Mouse (Mus musculus) A20 (cell line): ENCODE measurements around the gene Eif2s3y.

Experiments used
- DNase-seq: peaks from one replicate; pipeline ENCODE4 v3.0.0-alpha.2; 2011; ENCODE audit warnings: low read depth, low spot score

The Eif2s3y gene

DNA sequence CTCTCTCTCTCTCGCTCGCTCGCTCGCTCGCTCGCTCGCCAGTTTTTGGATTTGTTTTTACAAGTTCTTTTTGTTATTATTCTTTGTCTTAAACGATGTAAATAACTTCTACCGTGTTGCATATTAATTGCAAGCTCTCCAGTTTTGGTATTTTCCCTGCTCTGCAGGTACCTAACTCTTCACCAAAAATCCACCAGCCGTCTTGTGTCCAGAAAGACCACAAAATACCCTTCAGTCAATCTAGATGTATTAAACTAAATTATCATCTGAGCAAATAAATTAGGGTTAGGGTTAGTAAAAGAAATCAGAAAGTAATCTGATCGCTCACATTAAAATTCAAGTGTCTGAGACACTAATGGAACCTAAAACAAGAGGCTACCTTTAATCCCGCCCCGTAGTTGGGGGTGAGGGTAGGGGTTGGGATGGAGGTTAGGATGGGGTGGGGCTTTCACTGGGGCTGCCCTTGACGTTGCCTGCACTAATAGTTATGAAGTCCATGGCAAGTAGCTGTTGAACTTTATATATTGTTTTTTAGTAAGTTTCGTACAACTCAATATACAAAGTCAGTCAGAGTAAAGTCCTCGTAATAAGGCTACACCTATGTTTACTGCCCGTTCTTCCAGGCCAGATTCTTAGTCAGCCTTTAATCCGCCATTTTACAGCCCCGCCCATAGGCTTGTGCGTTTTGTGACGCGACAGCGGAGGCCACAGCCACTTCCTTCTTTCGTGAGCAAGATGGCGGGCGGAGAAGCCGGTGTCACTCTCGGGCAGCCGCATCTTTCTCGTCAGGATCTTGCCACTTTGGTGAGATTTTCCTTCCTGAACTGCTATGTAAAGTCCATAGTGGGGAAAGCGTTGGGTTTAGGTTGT is at the start of gene Eif2s3y:
TSS of gene Eif2s3y (plus strand) at position 662 of the 870 bp plus-strand sequence.
- DNase-seq = no peak
